Mouse (Mus musculus): ENCODE results near the gene Rreb1. TPM values are rescaled to one million over a fixed set of nuclear protein-coding genes. Genes with fewer than 3 reads are reported as not detected.

Rreb1 gene
- polyA plus RNA-seq, 1 experiment: 23.3 TPM

DNA sequence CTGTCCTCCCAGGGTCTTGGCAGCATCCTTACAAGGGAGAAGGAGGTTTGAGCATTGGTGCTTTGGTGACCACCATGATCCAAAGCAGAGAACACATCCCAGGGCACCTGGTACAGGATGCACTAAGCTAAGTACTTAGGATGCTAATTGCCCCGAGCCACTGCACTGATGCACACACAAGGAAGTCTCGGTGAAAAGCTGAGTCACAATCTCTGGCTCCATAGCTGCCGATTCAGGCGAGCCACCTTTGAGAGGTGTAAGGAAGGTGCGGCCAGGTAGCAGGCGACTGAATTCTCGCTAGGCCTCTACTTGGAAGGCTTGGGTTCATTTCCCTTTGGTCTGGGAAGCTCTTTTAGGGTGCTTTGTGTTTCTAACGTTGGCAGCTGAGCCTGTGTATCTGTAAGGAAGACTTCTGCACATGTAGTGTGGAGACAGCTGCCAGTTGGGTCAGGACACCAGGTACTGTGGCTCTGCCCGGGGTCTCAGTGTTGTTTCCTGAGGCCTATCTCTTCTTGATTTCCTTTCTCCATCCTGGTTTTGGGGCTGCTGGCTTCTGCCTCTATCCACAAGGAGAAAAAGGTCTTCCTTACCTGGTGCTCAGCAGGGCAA lies 68.9 kb downstream of the Rreb1 start:
- TF ChIP-seq GATA1 (IDR thresholded peaks at IDR 0.05; ENCODE audit: borderline replicate concordance, low read length) (no peak), FLI1 (IDR thresholded peaks at IDR 0.05; ENCODE audit: low read length) (no peak)
- H3K4me3 ChIP-seq (replicated peaks): no peak overlapping the region
- H3K36me3 ChIP-seq (replicated peaks; ENCODE audit: low read length): peaks cover 56% of the 10 kb centered on the region
- no peaks in the 10 kb centered on the region for H3K27me3 ChIP-seq (replicated peaks)
- no peaks in the 10 kb centered on the region for H3K9me3 ChIP-seq
- peaks cover 90% of the 10 kb centered on the region for H3K4me1 ChIP-seq

DNA sequence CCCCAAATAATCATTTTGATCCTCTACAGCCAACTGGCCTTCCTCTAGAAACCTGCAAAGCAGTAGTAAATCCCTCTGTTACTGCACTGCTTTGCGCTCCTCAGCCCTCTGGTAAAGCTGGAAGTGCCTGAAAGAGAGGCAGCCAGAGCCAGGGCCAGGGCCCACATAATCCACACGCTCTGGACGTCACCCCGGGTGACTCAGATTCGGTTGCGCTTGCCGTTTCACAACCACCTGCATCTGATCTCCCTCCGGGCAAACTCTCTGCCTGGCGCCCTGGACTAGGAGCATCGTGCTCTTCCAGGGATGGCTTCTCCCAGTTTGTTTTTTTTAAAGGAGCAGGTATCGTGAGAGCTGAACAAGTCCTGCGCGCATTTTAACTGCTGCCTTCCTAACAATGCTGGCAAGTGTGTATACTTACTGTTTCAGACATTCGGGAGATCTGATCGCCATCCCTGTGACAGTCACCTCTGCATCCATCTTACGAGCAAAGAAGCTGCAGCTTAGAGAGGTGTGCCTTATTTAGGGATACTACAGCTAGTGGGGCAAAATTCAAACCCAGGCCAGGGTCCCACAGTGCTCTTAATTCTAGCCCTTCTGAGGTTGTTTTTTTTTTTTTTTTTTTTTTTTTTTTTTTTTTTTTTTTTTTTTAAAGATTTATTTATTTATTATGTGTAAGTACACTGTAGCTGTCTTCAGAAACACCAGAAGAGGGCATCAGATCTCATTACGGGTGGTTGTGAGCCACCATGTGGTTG lies 69.6 kb downstream of the Rreb1 start:
- H3K27me3 ChIP-seq (replicated peaks): no peaks in the 10 kb centered on the region
- H3K4me3 ChIP-seq (replicated peaks): no peak overlapping the region
- no peaks in the 10 kb centered on the region for H3K9me3 ChIP-seq
- H3K36me3 ChIP-seq (replicated peaks; ENCODE audit: low read length): peaks cover 55% of the 10 kb centered on the region
- H3K4me1 ChIP-seq: peaks cover 90% of the 10 kb centered on the region
- TF ChIP-seq FLI1 (IDR thresholded peaks at IDR 0.05; ENCODE audit: low read length) (no peak), GATA1 (IDR thresholded peaks at IDR 0.05; ENCODE audit: borderline replicate concordance, low read length) (no peak)

GRCm38 (mm10) chr13:37848438-37848837 lies 70.2 kb downstream of the Rreb1 start:
- Histone ChIP-seq H3K36me3 (replicated peaks; ENCODE audit: low read length) (peaks cover 49% of the 10 kb centered on the region), H3K27me3 (replicated peaks) (no peaks in the 10 kb centered on the region), H3K4me1 (peaks cover 89% of the 10 kb centered on the region), H3K9me3 (no peaks in the 10 kb centered on the region), H3K4me3 (replicated peaks) (no peak overlapping the region)
- no peak for TF ChIP-seq GATA1 (IDR thresholded peaks at IDR 0.05; ENCODE audit: borderline replicate concordance, low read length)
- no peak for TF ChIP-seq FLI1 (IDR thresholded peaks at IDR 0.05; ENCODE audit: low read length)

DNA sequence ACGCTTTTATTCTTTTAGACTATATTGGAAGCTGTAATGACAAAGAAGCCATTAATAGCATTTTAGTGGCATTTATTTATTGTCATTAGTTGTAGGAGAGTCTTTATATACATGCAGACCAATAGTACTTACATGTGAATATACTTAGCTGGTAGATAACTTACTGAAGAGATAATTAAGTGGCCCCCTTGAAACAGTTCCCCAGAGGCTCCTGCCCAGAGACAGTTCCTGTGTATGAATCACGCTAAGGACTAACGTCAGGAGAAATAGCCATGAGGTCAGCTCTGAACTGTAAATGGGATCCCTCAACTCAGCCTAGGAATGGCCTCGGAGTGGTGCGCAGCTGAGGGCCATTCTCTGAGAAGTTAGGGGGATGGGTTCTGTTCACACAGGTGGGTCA lies 73.4 kb downstream of the Rreb1 start:
- Histone ChIP-seq H3K4me1 (peaks cover 80% of the 10 kb centered on the region), H3K36me3 (replicated peaks; ENCODE audit: low read length) (peaks cover 34% of the 10 kb centered on the region)
- TF ChIP-seq GATA1 (IDR thresholded peaks at IDR 0.05; ENCODE audit: borderline replicate concordance, low read length) (no peak), FLI1 (IDR thresholded peaks at IDR 0.05; ENCODE audit: low read length) (no peak)

DNA sequence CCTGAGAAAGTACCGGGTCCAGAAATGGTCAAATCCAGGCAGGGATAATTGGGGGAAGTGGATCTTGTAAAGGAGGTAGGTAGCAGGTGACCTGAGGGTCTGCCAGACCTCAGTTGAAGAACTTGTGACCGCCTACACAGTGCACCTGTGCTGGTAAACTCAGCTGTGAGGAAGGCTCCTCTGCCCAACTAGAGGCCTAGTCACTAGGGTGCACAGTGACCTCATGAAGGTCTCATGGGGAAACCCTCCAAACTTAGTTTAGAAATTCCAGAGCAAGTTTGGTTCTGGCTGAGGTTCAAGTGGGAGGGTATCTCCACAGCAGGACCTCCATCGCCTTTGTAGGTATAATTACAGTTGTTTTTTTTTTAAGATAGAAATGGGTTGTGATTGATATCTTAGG lies 74.7 kb downstream of the Rreb1 start:
- peak overlapping the region; percentile 18 for H3K4me3 ChIP-seq (replicated peaks)

More for the DNA sequence above, 73.4 kb downstream of the Rreb1 start:
- Histone ChIP-seq H3K4me3 (replicated peaks) (no peak overlapping the region), H3K27me3 (replicated peaks) (no peaks in the 10 kb centered on the region), H3K9me3 (no peaks in the 10 kb centered on the region)

DNA sequence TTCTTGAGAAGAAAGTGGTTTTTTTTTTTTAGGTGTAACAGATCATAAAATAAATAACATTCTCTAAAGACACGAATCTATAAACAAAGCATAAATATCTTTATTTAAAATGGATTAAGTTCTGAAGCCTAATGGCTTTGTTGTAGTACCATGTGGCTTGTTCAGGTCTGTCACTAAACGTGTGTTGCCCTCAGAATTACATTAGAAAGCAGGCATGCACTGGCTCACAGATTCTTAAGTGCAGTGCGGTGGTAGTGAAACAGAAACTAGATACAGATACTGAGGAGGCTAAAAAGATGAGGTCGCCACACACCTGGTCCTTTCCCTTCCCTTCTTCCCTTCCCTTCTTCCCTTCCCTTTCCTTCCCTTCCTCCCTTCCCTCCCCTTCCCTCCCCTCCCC lies 75.2 kb downstream of the Rreb1 start:
- Histone ChIP-seq H3K9me3 (no peaks in the 10 kb centered on the region), H3K27me3 (replicated peaks) (no peaks in the 10 kb centered on the region), H3K4me1 (peaks cover 83% of the 10 kb centered on the region), H3K4me3 (replicated peaks) (peak overlapping the region; percentile 88), H3K36me3 (replicated peaks; ENCODE audit: low read length) (peaks cover 20% of the 10 kb centered on the region)
- TF ChIP-seq GATA1 (IDR thresholded peaks at IDR 0.05; ENCODE audit: borderline replicate concordance, low read length) (no peak), FLI1 (IDR thresholded peaks at IDR 0.05; ENCODE audit: low read length) (no peak)

More for the DNA sequence above, 74.7 kb downstream of the Rreb1 start:
- H3K4me1 ChIP-seq: peaks cover 78% of the 10 kb centered on the region
- H3K36me3 ChIP-seq (replicated peaks; ENCODE audit: low read length): peaks cover 22% of the 10 kb centered on the region
- H3K9me3 ChIP-seq: no peaks in the 10 kb centered on the region
- no peak for TF ChIP-seq FLI1 (IDR thresholded peaks at IDR 0.05; ENCODE audit: low read length)
- TF ChIP-seq GATA1 (IDR thresholded peaks at IDR 0.05; ENCODE audit: borderline replicate concordance, low read length): no peak
- H3K27me3 ChIP-seq (replicated peaks): no peaks in the 10 kb centered on the region

- Histone ChIP-seq H3K27me3 (replicated peaks) (no peaks in the 10 kb centered on the region), H3K4me3 (replicated peaks) (peak overlapping the region; percentile 93), H3K4me1 (peaks cover 84% of the 10 kb centered on the region), H3K9me3 (no peaks in the 10 kb centered on the region), H3K36me3 (replicated peaks; ENCODE audit: low read length) (peaks cover 20% of the 10 kb centered on the region)
- TF ChIP-seq GATA1 (IDR thresholded peaks at IDR 0.05; ENCODE audit: borderline replicate concordance, low read length) (no peak), FLI1 (IDR thresholded peaks at IDR 0.05; ENCODE audit: low read length) (no peak)
Observed at GRCm38 (mm10) chr13:37854031-37854431, 75.8 kb downstream of the Rreb1 start.

GRCm38 (mm10) chr13:37854455-37855220 lies 76.4 kb downstream of the Rreb1 start:
- TF ChIP-seq GATA1 (IDR thresholded peaks at IDR 0.05; ENCODE audit: borderline replicate concordance, low read length): no peak
- TF ChIP-seq FLI1 (IDR thresholded peaks at IDR 0.05; ENCODE audit: low read length): no peak
- Histone ChIP-seq H3K9me3 (no peaks in the 10 kb centered on the region), H3K4me3 (replicated peaks) (peak overlapping the region; percentile 93), H3K36me3 (replicated peaks; ENCODE audit: low read length) (peaks cover 22% of the 10 kb centered on the region), H3K4me1 (peaks cover 84% of the 10 kb centered on the region), H3K27me3 (replicated peaks) (no peaks in the 10 kb centered on the region)

GRCm38 (mm10) chr13:37855221-37855757 lies 77.1 kb downstream of the Rreb1 start:
- H3K4me3 ChIP-seq (replicated peaks): peak overlapping the region; percentile 93
- TF ChIP-seq FLI1 (IDR thresholded peaks at IDR 0.05; ENCODE audit: low read length): no peak
- no peak for TF ChIP-seq GATA1 (IDR thresholded peaks at IDR 0.05; ENCODE audit: borderline replicate concordance, low read length)
- H3K27me3 ChIP-seq (replicated peaks): no peaks in the 10 kb centered on the region
- peaks cover 84% of the 10 kb centered on the region for H3K4me1 ChIP-seq
- H3K36me3 ChIP-seq (replicated peaks; ENCODE audit: low read length): peaks cover 25% of the 10 kb centered on the region
- no peaks in the 10 kb centered on the region for H3K9me3 ChIP-seq

Measured in megakaryocyte, embryonic 14.5 days (primary cell).